In genomic region chr5:23439857-23440256, GRCm38 (mm10) we compare ENCODE assay signal across 22 mouse cellular contexts. TPM values are rescaled to one million over a fixed set of nuclear protein-coding genes. Genes with fewer than 3 reads are reported as not detected.
A peak's percentile ranks its signal among the peaks of the same experiment; 100 is the strongest.
DNase-seq lines count a peak whose midpoint lies in the region; ATAC-seq and TF ChIP-seq lines count a peak whose summit lies in the region.
"Had no signal": no experiment of that assay in that cellular context is flagged by ENCODE, and none has a peak within 500 bp of the region (broad histone marks: within the 10 kb centered on the region; RNA-seq: fewer than 3 reads in every experiment).

No protein-coding gene starts in this region.

- no peaks in the 10 kb centered on the region for H3K36me3 ChIP-seq in hindbrain, embryonic 15.5 days
- H3K36me3 ChIP-seq in hindbrain, embryonic 10.5 days = no peaks in the 10 kb centered on the region
- H3K36me3 ChIP-seq in heart, embryonic 12.5 days = no peaks in the 10 kb centered on the region
- H3K36me3 ChIP-seq: embryonic facial prominence, embryonic 15.5 days; heart, embryonic 10.5 days; limb, embryonic 12.5 days; liver, embryonic 12.5 days; lung, embryonic 15.5 days had no signal

- H3K27ac ChIP-seq in hindbrain, embryonic 15.5 days (replicated peaks) = no peak overlapping the region
- no peak overlapping the region for H3K27ac ChIP-seq in hindbrain, embryonic 10.5 days
- H3K27ac ChIP-seq in heart, embryonic 12.5 days (ENCODE audit: poor library complexity, severe bottlenecking) = no peak overlapping the region
- H3K27ac ChIP-seq: embryonic facial prominence, embryonic 15.5 days; heart, embryonic 10.5 days; layer of hippocampus, adult 2 months; limb, embryonic 12.5 days; liver, embryonic 12.5 days; lung, embryonic 15.5 days had no signal

- no peak for TF ChIP-seq POLR2A in lung, adult 2 months (IDR thresholded peaks at IDR 0.05; ENCODE audit: borderline replicate concordance, extremely low read depth, low read depth, low read length)

- 0 out of 2 replicates have a peak overlapping the region, but pooled peaks have one; percentile 0 for H3K4me3 ChIP-seq in hindbrain, embryonic 15.5 days
- no peak overlapping the region for H3K4me3 ChIP-seq in hindbrain, embryonic 10.5 days
- no peak overlapping the region for H3K4me3 ChIP-seq in lung, adult 2 months (replicated peaks; ENCODE audit: extremely low read depth, low read depth, low read length)
- H3K4me3 ChIP-seq in heart, embryonic 12.5 days = no peak overlapping the region
- H3K4me3 ChIP-seq: embryonic facial prominence, embryonic 15.5 days; heart, embryonic 10.5 days; layer of hippocampus, adult 2 months; limb, embryonic 12.5 days; liver, embryonic 12.5 days; lung, embryonic 15.5 days had no signal

- H3K4me1 ChIP-seq in hindbrain, embryonic 15.5 days (replicated peaks) = peaks cover 40% of the 10 kb centered on the region
- peaks cover 16% of the 10 kb centered on the region for H3K4me1 ChIP-seq in hindbrain, embryonic 10.5 days (replicated peaks)
- peaks cover 14% of the 10 kb centered on the region for H3K4me1 ChIP-seq in lung, adult 2 months (ENCODE audit: control insufficient read depth, insufficient read depth, low read length)
- peaks cover 10% of the 10 kb centered on the region for H3K4me1 ChIP-seq in heart, embryonic 12.5 days (replicated peaks)

- DNase-seq in adrenal gland, adult 2 months = peak; percentile 38
- no peak for DNase-seq in adrenal gland, postnatal 14 days
- DNase-seq in hindbrain, embryonic 10.5 days (ENCODE audit: low spot score) = no peak
- DNase-seq in lung, postnatal 36 days = peak; percentile 75
- no peak for DNase-seq in lung, adult 2 months
- peak; percentile 56 for DNase-seq in adipocyte (ENCODE audit: low spot score)
- DNase-seq: cerebellum, adult 11 months; cerebellum, adult 9-11 months; kidney, adult 9 months; kidney, postnatal 14 days; retina, postnatal 1 day; right cerebral cortex, postnatal 4 days; thymus, postnatal 14 days had no signal

- H3K9ac ChIP-seq in hindbrain, embryonic 15.5 days = no peak overlapping the region
- no peak overlapping the region for H3K9ac ChIP-seq in heart, embryonic 12.5 days
- H3K9ac ChIP-seq: embryonic facial prominence, embryonic 15.5 days; limb, embryonic 12.5 days; liver, embryonic 12.5 days; lung, embryonic 15.5 days had no signal

- H3K4me2 ChIP-seq in hindbrain, embryonic 15.5 days = peak overlapping the region; percentile 6
- H3K4me2 ChIP-seq in heart, embryonic 12.5 days = no peak overlapping the region
- H3K4me2 ChIP-seq: embryonic facial prominence, embryonic 15.5 days; limb, embryonic 12.5 days; liver, embryonic 12.5 days; lung, embryonic 15.5 days had no signal

- no peak for ATAC-seq in hindbrain, embryonic 15.5 days (ENCODE audit: low FRiP score, low read depth)
- ATAC-seq in heart, embryonic 12.5 days (ENCODE audit: insufficient number of reproducible peaks, low FRiP score) = no peak
- ATAC-seq: intestine, embryonic 16.5 days; liver, embryonic 12.5 days had no signal

- no peaks in the 10 kb centered on the region for H3K9me3 ChIP-seq in hindbrain, embryonic 15.5 days
- no peaks in the 10 kb centered on the region for H3K9me3 ChIP-seq in hindbrain, embryonic 10.5 days
- no peaks in the 10 kb centered on the region for H3K9me3 ChIP-seq in heart, embryonic 12.5 days (replicated peaks)
- H3K9me3 ChIP-seq: embryonic facial prominence, embryonic 15.5 days; heart, embryonic 10.5 days; limb, embryonic 12.5 days; liver, embryonic 12.5 days; lung, embryonic 15.5 days had no signal

- no peaks in the 10 kb centered on the region for H3K27me3 ChIP-seq in hindbrain, embryonic 15.5 days
- no peaks in the 10 kb centered on the region for H3K27me3 ChIP-seq in hindbrain, embryonic 10.5 days (ENCODE audit: insufficient read depth, poor library complexity, severe bottlenecking)
- no peaks in the 10 kb centered on the region for H3K27me3 ChIP-seq in heart, embryonic 12.5 days (replicated peaks)
- H3K27me3 ChIP-seq: embryonic facial prominence, embryonic 15.5 days; limb, embryonic 12.5 days; liver, embryonic 12.5 days; lung, embryonic 15.5 days had no signal

- WGBS in hindbrain, embryonic 15.5 days = 92% methylated on average over 3 of the region's 3 CpGs
- 90% methylated on average over 3 of the region's 3 CpGs for WGBS in hindbrain, embryonic 10.5 days
- 56% methylated on average over 3 of the region's 3 CpGs for WGBS in lung, adult 2 months
- 83% methylated on average over 3 of the region's 3 CpGs for WGBS in heart, embryonic 12.5 days

- no peak for TF ChIP-seq CTCF in lung, adult 2 months (IDR thresholded peaks at IDR 0.05; ENCODE audit: insufficient read depth, low read length)

RNA-seq across cellular contexts. Expression of gene Kmt2e, which starts 5.6 kb away (rescaled TPM):
- 10 to 100 TPM; 59.1 to 67.9 TPM for total RNA-seq in adrenal gland, adult 2 months (2021)
- 12.5 and 16.7 TPM in 2 replicates for polyA plus RNA-seq in adrenal gland, adult 2 months (2012; rRNA removed)
- total RNA-seq in adrenal gland, postnatal 14 days (2021) = 64.2 and 77.2 TPM in 2 replicates
- 146 and 152 TPM in 2 replicates for polyA plus RNA-seq in hindbrain, embryonic 15.5 days (2015; fragmentation: Nextera tagmentation; extraction: Ambion mirVana)
- 92.9 and 96.0 TPM in 2 replicates for polyA plus RNA-seq in hindbrain, embryonic 10.5 days (2016; fragmentation: Nextera tagmentation; extraction: Ambion mirVana)
- polyA plus RNA-seq in lung, adult 2 months (2012; rRNA removed) = 22.2 and 22.9 TPM in 2 replicates
- 69.2 and 73.6 TPM in 2 replicates for polyA plus RNA-seq in heart, embryonic 12.5 days (2016; fragmentation: Nextera tagmentation; extraction: Ambion mirVana)

Comparison
In these comparisons a context has a peak if more than half of its experiments do, and no peak if none do; other contexts are left out.
1. DNase-seq: peak in adrenal gland, adult 2 months (single experiment), lung, postnatal 36 days (single experiment) and adipocyte (single experiment); none in adrenal gland, postnatal 14 days (single experiment), hindbrain, embryonic 10.5 days (single experiment) and lung, adult 2 months (single experiment).